Mouse (Mus musculus) C2C12 (cell line): ENCODE measurements around the gene Acvrl1. TPM values are rescaled to one million over a fixed set of nuclear protein-coding genes. Genes with fewer than 3 reads are reported as not detected.

Source experiments
- H3K27me3 ChIP-seq: one replicate; pipeline ENCODE4 v1.6.1; 2011; ENCODE audit not compliant: control insufficient read depth, insufficient read depth, insufficient read length
- H3K36me3 ChIP-seq: one replicate; pipeline ENCODE4 v1.6.1; 2011; ENCODE audit not compliant: control insufficient read depth, insufficient read depth
- H3K4me3 ChIP-seq: one replicate; pipeline ENCODE4 v1.5.1; 2011; ENCODE audit warnings: mild to moderate bottlenecking, control low read depth; ENCODE audit not compliant: poor library complexity, insufficient read depth, severe bottlenecking
- H3K79me2 ChIP-seq: one replicate; pipeline ENCODE4 v1.6.1; 2011; ENCODE audit not compliant: control insufficient read depth, insufficient read depth
- H3K79me3 ChIP-seq: one replicate; pipeline ENCODE4 v1.6.1; 2011; ENCODE audit warnings: low read depth, control low read depth
- H3ac ChIP-seq: one replicate; pipeline ENCODE3; 2011; ENCODE audit warnings: low read depth; ENCODE audit not compliant: control insufficient read depth, insufficient read length
- CEBPB ChIP-seq: IDR thresholded peaks from one replicate; pipeline ENCODE4 v1.6.1; 2011; ENCODE audit warnings: low read depth, mild to moderate bottlenecking, control low read depth, moderate library complexity
- CTCF ChIP-seq: IDR thresholded peaks from one replicate; pipeline ENCODE4 v1.5.1; 2011; ENCODE audit not compliant: control insufficient read depth, insufficient read depth, insufficient read length
- FOSL1 ChIP-seq: IDR thresholded peaks from one replicate; pipeline ENCODE4 v1.8.0; 2011; ENCODE audit warnings: mild to moderate bottlenecking, low read length; ENCODE audit not compliant: poor library complexity, insufficient read depth, severe bottlenecking
- MAX ChIP-seq: IDR thresholded peaks from one replicate; pipeline ENCODE4 v1.6.1; 2011; ENCODE audit warnings: mild to moderate bottlenecking, control low read depth
- MYOD1 ChIP-seq: IDR thresholded peaks from one replicate; pipeline ENCODE4 v1.6.1; 2011; ENCODE audit warnings: low read depth; ENCODE audit not compliant: control insufficient read depth, insufficient read length
- MYOG ChIP-seq: IDR thresholded peaks from one replicate; pipeline ENCODE4 v1.6.1; 2011; ENCODE audit not compliant: control insufficient read depth, insufficient read length; ENCODE audit errors: extremely low read depth
- USF1 ChIP-seq: IDR thresholded peaks from one replicate; pipeline ENCODE4 v1.6.1; 2011; ENCODE audit warnings: low read depth, mild to moderate bottlenecking, control low read depth, moderate library complexity
- polyA plus RNA-seq: library from polyadenylated mRNA; unstranded; fragments of >200 nt; fragmentation: generic; extraction: Trizol; gene quantifications from one replicate; pipeline ENCODE4 v1.2.1, GENCODE M21; 2012; ENCODE audit warnings: missing spikeins

The Acvrl1 gene
- polyA plus RNA-seq, 1 experiment: 0.05 TPM

DNA sequence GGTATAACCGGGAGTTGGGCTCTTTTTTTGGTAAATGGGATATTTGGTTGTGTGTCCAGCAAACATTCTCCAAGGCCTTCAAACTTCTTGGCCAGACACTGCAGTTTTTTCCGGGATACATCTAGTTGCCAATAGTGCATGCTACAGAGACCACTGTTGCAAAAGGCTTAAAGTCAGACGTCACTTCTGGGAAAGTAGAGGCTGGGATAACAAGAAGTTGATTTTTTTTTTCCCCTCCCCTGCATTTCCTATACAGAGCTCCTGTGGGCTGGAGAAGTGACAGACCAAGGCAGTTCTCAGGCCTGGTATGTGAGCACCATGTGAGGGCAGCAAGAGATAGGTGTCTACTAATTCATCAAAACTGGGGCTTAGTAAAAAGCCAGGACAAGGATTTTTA lies 48.0 kb downstream of the Acvrl1 start:
- H3K27me3 ChIP-seq: no peaks in the 10 kb centered on the region
- no peaks in the 10 kb centered on the region for H3K79me3 ChIP-seq
- TF ChIP-seq MAX (no peak), USF1 (no peak), CTCF (no peak), MYOD1 (no peak), MYOG (no peak), FOSL1 (no peak), CEBPB (no peak)
- H3K79me2 ChIP-seq: no peaks in the 10 kb centered on the region
- H3ac ChIP-seq: no peak overlapping the region
- H3K36me3 ChIP-seq: no peaks in the 10 kb centered on the region
- no peak overlapping the region for H3K4me3 ChIP-seq

GRCm38 (mm10) chr15:101176795-101177691 lies 48.7 kb downstream of the Acvrl1 start:
- H3K27me3 ChIP-seq: no peaks in the 10 kb centered on the region
- H3K79me2 ChIP-seq: no peaks in the 10 kb centered on the region
- TF ChIP-seq CTCF (no peak), MYOD1 (no peak), USF1 (no peak), CEBPB (no peak), FOSL1 (no peak), MYOG (no peak), MAX (no peak)
- no peak overlapping the region for H3ac ChIP-seq
- no peaks in the 10 kb centered on the region for H3K79me3 ChIP-seq
- no peak overlapping the region for H3K4me3 ChIP-seq
- H3K36me3 ChIP-seq: no peaks in the 10 kb centered on the region

GRCm38 (mm10) chr15:101180363-101181105 lies 52.2 kb downstream of the Acvrl1 start:
- no peaks in the 10 kb centered on the region for H3K79me2 ChIP-seq
- no peak for TF ChIP-seq FOSL1
- TF ChIP-seq MYOG: no peak
- no peak for TF ChIP-seq MYOD1
- TF ChIP-seq MAX: no peak
- no peak for TF ChIP-seq USF1
- no peak for TF ChIP-seq CEBPB
- TF ChIP-seq CTCF: no peak
- no peaks in the 10 kb centered on the region for H3K27me3 ChIP-seq
- H3K36me3 ChIP-seq: no peaks in the 10 kb centered on the region
- no peaks in the 10 kb centered on the region for H3K79me3 ChIP-seq
- no peak overlapping the region for H3ac ChIP-seq
- H3K4me3 ChIP-seq: no peak overlapping the region

GRCm38 (mm10) chr15:101181106-101181466 lies 52.8 kb downstream of the Acvrl1 start:
- TF ChIP-seq USF1 (no peak), CTCF (no peak), MYOG (no peak), MAX (no peak), FOSL1 (no peak), CEBPB (no peak), MYOD1 (no peak)
- Histone ChIP-seq H3K27me3 (no peaks in the 10 kb centered on the region), H3K79me2 (no peaks in the 10 kb centered on the region), H3K79me3 (no peaks in the 10 kb centered on the region), H3K4me3 (no peak overlapping the region), H3K36me3 (no peaks in the 10 kb centered on the region), H3ac (no peak overlapping the region)

DNA sequence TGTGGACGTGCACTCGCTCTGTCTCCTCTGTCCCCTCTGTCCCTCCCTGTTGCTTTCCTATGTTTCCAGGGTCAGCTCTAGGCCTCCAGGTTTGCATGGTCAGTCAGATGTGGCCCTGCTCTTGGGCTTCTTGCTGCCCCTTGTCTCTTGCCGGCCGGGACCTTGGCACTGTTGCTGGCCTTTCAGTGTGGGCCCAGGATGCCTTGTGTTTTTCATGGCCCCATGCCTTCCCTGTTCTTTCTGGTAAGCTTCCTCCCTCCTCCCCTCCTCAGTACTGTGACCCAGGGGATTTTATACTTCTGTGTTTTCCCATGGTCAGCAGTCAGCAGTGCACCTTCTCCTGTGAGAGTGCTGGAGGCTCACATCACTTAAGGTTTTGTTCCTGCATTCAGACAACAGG lies 53.2 kb downstream of the Acvrl1 start:
- Histone ChIP-seq H3K27me3 (no peaks in the 10 kb centered on the region), H3K79me3 (no peaks in the 10 kb centered on the region), H3K36me3 (no peaks in the 10 kb centered on the region), H3K79me2 (no peaks in the 10 kb centered on the region), H3ac (no peak overlapping the region), H3K4me3 (no peak overlapping the region)
- no peak for TF ChIP-seq USF1
- TF ChIP-seq MYOG: no peak
